Mouse (Mus musculus): ENCODE results near the gene Unk. TPM values are rescaled to one million over a fixed set of nuclear protein-coding genes. Genes with fewer than 3 reads are reported as not detected.

Unk gene
- polyA plus RNA-seq, 1 experiment from 2014 or later, result 40.4 TPM

- H3K4me3 ChIP-seq, result peak overlapping the region; percentile 81
- peak overlapping the region; percentile 99 for H3K27ac ChIP-seq (replicated peaks)
- H3K27me3 ChIP-seq, result no peaks in the 10 kb centered on the region
- peak; percentile 65 for ATAC-seq (replicated peaks)
- H3K9me3 ChIP-seq, result no peaks in the 10 kb centered on the region
- WGBS, result under 1% methylated on average over 57 of the region's 57 CpGs
- peak overlapping the region; percentile 74 for H3K4me2 ChIP-seq (replicated peaks)
- peaks cover 25% of the 10 kb centered on the region for H3K36me3 ChIP-seq
- H3K4me1 ChIP-seq, result peaks cover 18% of the 10 kb centered on the region
- peak overlapping the region; percentile 98 for H3K9ac ChIP-seq (replicated peaks)
These were observed 6.3 kb upstream of the Unk start for GRCm38 (mm10) chr11:116023771-116024355.

GRCm38 (mm10) chr11:116024356-116024808 is 5.7 kb upstream of the Unk start:
- Histone ChIP-seq H3K9ac (replicated peaks) (peak overlapping the region; percentile 98), H3K27ac (replicated peaks) (peak overlapping the region; percentile 99), H3K4me2 (replicated peaks) (no peak overlapping the region; the same call in 1 of the 2 replicates), H3K27me3 (no peaks in the 10 kb centered on the region), H3K4me1 (peaks cover 18% of the 10 kb centered on the region), H3K4me3 (peak overlapping the region; percentile 81), H3K9me3 (no peaks in the 10 kb centered on the region), H3K36me3 (peaks cover 25% of the 10 kb centered on the region)
- peak; percentile 97 for ATAC-seq (replicated peaks)
- under 1% methylated on average over 37 of the region's 37 CpGs for WGBS

- H3K27me3 ChIP-seq, result no peaks in the 10 kb centered on the region
- 86% methylated on average over 3 of the region's 3 CpGs for WGBS
- ATAC-seq (replicated peaks), result no peak
These were observed 4.9 kb upstream of the Unk start for GRCm38 (mm10) chr11:116025056-116025845.

GRCm38 (mm10) chr11:116027756-116028155 is 2.4 kb upstream of the Unk start, which contains the start of gene H3f3b:
Gene H3f3b (minus strand): TSS chr11:116027962.
- no peak within 1 kb of the TSS for H3K4me2 ChIP-seq (replicated peaks)
- H3K9ac ChIP-seq (replicated peaks), result no peak within 1 kb of the TSS
- no peaks in the 10 kb centered on the region for H3K27me3 ChIP-seq
- no peak within 1 kb of the TSS for H3K4me3 ChIP-seq
- ATAC-seq (replicated peaks), result no peak
- H3K27ac ChIP-seq (replicated peaks), result no peak within 1 kb of the TSS
- no peaks in the 10 kb centered on the region for H3K9me3 ChIP-seq
- peaks cover 25% of the 10 kb centered on the region for H3K4me1 ChIP-seq
- no peaks in the 10 kb centered on the region for H3K36me3 ChIP-seq
- WGBS, result 84% methylated on average over 4 of the region's 4 CpGs

More at GRCm38 (mm10) chr11:116025056-116025845, 4.9 kb upstream of the Unk start:
- H3K27ac ChIP-seq (replicated peaks), result peak overlapping the region; percentile 61
- no peak overlapping the region for H3K4me2 ChIP-seq (replicated peaks)
- no peak overlapping the region for H3K4me3 ChIP-seq
- no peaks in the 10 kb centered on the region for H3K9me3 ChIP-seq
- peaks cover 23% of the 10 kb centered on the region for H3K4me1 ChIP-seq
- H3K36me3 ChIP-seq, result peaks cover 21% of the 10 kb centered on the region
- H3K9ac ChIP-seq (replicated peaks), result no peak overlapping the region

GRCm38 (mm10) chr11:116028177-116028865 is 1.8 kb upstream of the Unk start:
- H3K27me3 ChIP-seq, result no peaks in the 10 kb centered on the region
- WGBS, result 79% methylated on average over 9 of the region's 9 CpGs
- H3K9me3 ChIP-seq, result no peaks in the 10 kb centered on the region
- H3K4me1 ChIP-seq, result peaks cover 30% of the 10 kb centered on the region
- H3K36me3 ChIP-seq, result no peaks in the 10 kb centered on the region
- H3K4me2 ChIP-seq (replicated peaks), result no peak overlapping the region
- H3K27ac ChIP-seq (replicated peaks), result no peak overlapping the region
- H3K9ac ChIP-seq (replicated peaks), result no peak overlapping the region
- H3K4me3 ChIP-seq, result no peak overlapping the region
- ATAC-seq (replicated peaks), result no peak

- peak overlapping the region; percentile 61 for H3K4me2 ChIP-seq (replicated peaks)
These were observed 846 bp upstream of the Unk start for GRCm38 (mm10) chr11:116029086-116029865.

GRCm38 (mm10) chr11:116030898-116031845 is 1.1 kb downstream of the Unk start:
- H3K27ac ChIP-seq (replicated peaks), result peak overlapping the region; percentile 100
- ATAC-seq (replicated peaks), result peak; percentile 26
- H3K4me2 ChIP-seq (replicated peaks), result peak overlapping the region; percentile 82
- peak overlapping the region; percentile 85 for H3K4me3 ChIP-seq
- peak overlapping the region; percentile 97 for H3K9ac ChIP-seq (replicated peaks)
- no peaks in the 10 kb centered on the region for H3K9me3 ChIP-seq
- H3K27me3 ChIP-seq, result no peaks in the 10 kb centered on the region
- peaks cover 33% of the 10 kb centered on the region for H3K4me1 ChIP-seq
- WGBS, result 24% methylated on average over 14 of the region's 14 CpGs
- H3K36me3 ChIP-seq, result no peaks in the 10 kb centered on the region

More at GRCm38 (mm10) chr11:116029086-116029865, 846 bp upstream of the Unk start:
- peak; percentile 0; the same call in 1 of the 2 replicates for ATAC-seq (replicated peaks)
- no peaks in the 10 kb centered on the region for H3K9me3 ChIP-seq
- peak overlapping the region; percentile 61 for H3K27ac ChIP-seq (replicated peaks)
- no peaks in the 10 kb centered on the region for H3K36me3 ChIP-seq
- WGBS, result 83% methylated on average over 6 of the region's 6 CpGs
- peaks cover 33% of the 10 kb centered on the region for H3K4me1 ChIP-seq
- peak overlapping the region; percentile 49 for H3K9ac ChIP-seq (replicated peaks)
- peak overlapping the region; percentile 85 for H3K4me3 ChIP-seq
- H3K27me3 ChIP-seq, result no peaks in the 10 kb centered on the region

GRCm38 (mm10) chr11:116034584-116034983 is 4.5 kb downstream of the Unk start:
- ATAC-seq (replicated peaks), result no peak
- no peaks in the 10 kb centered on the region for H3K9me3 ChIP-seq
- H3K27ac ChIP-seq (replicated peaks), result no peak overlapping the region
- no peaks in the 10 kb centered on the region for H3K27me3 ChIP-seq
- no peak overlapping the region for H3K4me2 ChIP-seq (replicated peaks)
- 95% methylated on average over 6 of the region's 6 CpGs for WGBS
- peaks cover 9% of the 10 kb centered on the region for H3K36me3 ChIP-seq
- H3K4me3 ChIP-seq, result no peak overlapping the region
- peaks cover 30% of the 10 kb centered on the region for H3K4me1 ChIP-seq
- H3K9ac ChIP-seq (replicated peaks), result no peak overlapping the region

GRCm38 (mm10) chr11:116036671-116037070 is 6.5 kb downstream of the Unk start:
- no peak overlapping the region for H3K9ac ChIP-seq (replicated peaks)
- 96% methylated on average over 3 of the region's 3 CpGs for WGBS
- H3K4me3 ChIP-seq, result no peak overlapping the region

GRCm38 (mm10) chr11:116037826-116038225 is 7.7 kb downstream of the Unk start:
- 96% methylated on average over 9 of the region's 9 CpGs for WGBS

More at GRCm38 (mm10) chr11:116036671-116037070, 6.5 kb downstream of the Unk start:
- H3K36me3 ChIP-seq, result peaks cover 22% of the 10 kb centered on the region
- H3K27me3 ChIP-seq, result no peaks in the 10 kb centered on the region
- no peaks in the 10 kb centered on the region for H3K9me3 ChIP-seq
- H3K4me2 ChIP-seq (replicated peaks), result no peak overlapping the region
- H3K4me1 ChIP-seq, result peaks cover 18% of the 10 kb centered on the region
- no peak overlapping the region for H3K27ac ChIP-seq (replicated peaks)
- ATAC-seq (replicated peaks), result no peak

More at GRCm38 (mm10) chr11:116037826-116038225, 7.7 kb downstream of the Unk start:
- H3K27ac ChIP-seq (replicated peaks), result no peak overlapping the region
- H3K36me3 ChIP-seq, result peaks cover 26% of the 10 kb centered on the region
- H3K4me3 ChIP-seq, result no peak overlapping the region
- no peaks in the 10 kb centered on the region for H3K27me3 ChIP-seq
- peaks cover 7% of the 10 kb centered on the region; the same call in 1 of the 2 replicates for H3K4me1 ChIP-seq
- no peak overlapping the region for H3K9ac ChIP-seq (replicated peaks)
- H3K4me2 ChIP-seq (replicated peaks), result no peak overlapping the region
- ATAC-seq (replicated peaks), result no peak
- H3K9me3 ChIP-seq, result no peaks in the 10 kb centered on the region

Measured in forebrain, embryonic 15.5 days (tissue).